In genomic region chr4:142168352-142168751, GRCm38 (mm10) we compare ENCODE assay signal across 30 mouse cellular contexts.
"Had no signal": no experiment of that assay in that cellular context is flagged by ENCODE, and none has a peak within 500 bp of the region (broad histone marks: within the 10 kb centered on the region; RNA-seq: fewer than 3 reads in every experiment).

No protein-coding gene starts in this region.

- H3K9me3 ChIP-seq: heart, embryonic 12.5 days; heart, embryonic 13.5 days; heart, embryonic 15.5 days; hindbrain, embryonic 10.5 days; hindbrain, embryonic 12.5 days; hindbrain, embryonic 13.5 days; hindbrain, embryonic 15.5 days; intestine, embryonic 15.5 days; kidney, embryonic 15.5 days had no signal

- DNase-seq: heart, postnatal 10 days; heart, postnatal 14 days; heart, postnatal 36 days; heart, postnatal 4 days; kidney, adult 11 months; kidney, adult 18-20 months; kidney, adult 8-10 months; kidney, adult 9 months; kidney, postnatal 10 days; kidney, postnatal 14 days; kidney, postnatal 25 days; kidney, postnatal 36 days; kidney, postnatal 4 days; layer of hippocampus, adult 9-11 months; layer of hippocampus, postnatal 36 days had no signal

- H3K27ac ChIP-seq: heart, embryonic 13.5 days; heart, embryonic 15.5 days; hindbrain, embryonic 10.5 days; hindbrain, embryonic 12.5 days; hindbrain, embryonic 13.5 days; hindbrain, embryonic 14.5 days; hindbrain, embryonic 15.5 days; hindbrain, postnatal 0 days; intestine, embryonic 15.5 days; kidney, embryonic 15.5 days; kidney, postnatal 0 days; layer of hippocampus, adult 2 months; left cerebral cortex, adult 2 months had no signal

- H3K9ac ChIP-seq: heart, embryonic 12.5 days; heart, embryonic 13.5 days; heart, embryonic 15.5 days; hindbrain, embryonic 12.5 days; hindbrain, embryonic 13.5 days; hindbrain, embryonic 14.5 days; hindbrain, embryonic 15.5 days; intestine, embryonic 15.5 days; kidney, embryonic 15.5 days had no signal

- H3K4me2 ChIP-seq: heart, embryonic 11.5 days; heart, embryonic 12.5 days; heart, embryonic 13.5 days; heart, embryonic 15.5 days; hindbrain, embryonic 12.5 days; hindbrain, embryonic 13.5 days; hindbrain, embryonic 14.5 days; hindbrain, embryonic 15.5 days; intestine, embryonic 15.5 days; kidney, embryonic 15.5 days had no signal

- H3K27me3 ChIP-seq: heart, embryonic 12.5 days; heart, embryonic 13.5 days; heart, embryonic 15.5 days; hindbrain, embryonic 12.5 days; hindbrain, embryonic 13.5 days; hindbrain, embryonic 15.5 days; intestine, embryonic 15.5 days; kidney, embryonic 15.5 days had no signal

- H3K4me3 ChIP-seq: heart, embryonic 12.5 days; heart, embryonic 13.5 days; heart, embryonic 15.5 days; hindbrain, embryonic 10.5 days; hindbrain, embryonic 12.5 days; hindbrain, embryonic 13.5 days; hindbrain, embryonic 15.5 days; intestine, embryonic 15.5 days; kidney, embryonic 15.5 days; layer of hippocampus, adult 2 months; left cerebral cortex, adult 2 months had no signal

- H3K36me3 ChIP-seq: heart, embryonic 12.5 days; heart, embryonic 13.5 days; heart, embryonic 15.5 days; hindbrain, embryonic 10.5 days; hindbrain, embryonic 12.5 days; hindbrain, embryonic 13.5 days; hindbrain, embryonic 15.5 days; intestine, embryonic 15.5 days; kidney, embryonic 15.5 days had no signal
